Mouse (Mus musculus) liver, embryonic 15.5 days (tissue): ENCODE measurements around the gene Fam171a1. TPM values are rescaled to one million over a fixed set of nuclear protein-coding genes. Genes with fewer than 3 reads are reported as not detected.

Experiments used
- ATAC-seq: fragments of 200-750 bp; cut with Nextera tagmentation; 2 replicates; pipeline ENCODE4 v1.8.0; 2017; ENCODE audit warnings: moderate number of reproducible peaks, mild to moderate bottlenecking, moderate library complexity; ENCODE audit not compliant: insufficient read depth
- H3K27ac ChIP-seq: fragments of 300-500 bp; sonication (generic); replicated peaks from 2 replicates; pipeline ENCODE4 v1.5.1; 2015; ENCODE audit warnings: mild to moderate bottlenecking, inconsistent platforms
- H3K27me3 ChIP-seq: fragments of 300-500 bp; sonication (generic); 2 replicates; pipeline ENCODE4 v1.6.1; 2015; ENCODE audit warnings: mild to moderate bottlenecking, inconsistent platforms
- H3K36me3 ChIP-seq: fragments of 300-500 bp; sonication (generic); replicated peaks from 2 replicates; pipeline ENCODE4 v1.6.1; 2015; ENCODE audit warnings: moderate library complexity, mild to moderate bottlenecking, inconsistent platforms
- H3K4me1 ChIP-seq: fragments of 300-500 bp; sonication (generic); replicated peaks from 2 replicates; pipeline ENCODE4 v1.6.1; 2015; ENCODE audit warnings: inconsistent platforms
- H3K4me2 ChIP-seq: fragments of 300-500 bp; sonication (generic); 2 replicates; pipeline ENCODE4 v1.6.1; 2015; ENCODE audit warnings: moderate library complexity, mild to moderate bottlenecking, inconsistent platforms
- H3K4me3 ChIP-seq: fragments of 300-500 bp; sonication (generic); replicated peaks from 2 replicates; pipeline ENCODE4 v1.5.1; 2015; ENCODE audit warnings: mild to moderate bottlenecking, inconsistent platforms
- H3K9ac ChIP-seq: fragments of 300-500 bp; sonication (generic); 2 replicates; pipeline ENCODE4 v1.6.1; 2015; ENCODE audit warnings: moderate library complexity, mild to moderate bottlenecking, inconsistent platforms
- H3K9me3 ChIP-seq: fragments of 300-500 bp; sonication (generic); replicated peaks from 2 replicates; pipeline ENCODE4 v1.6.1; 2016; ENCODE audit warnings: inconsistent platforms
- WGBS: fragments of 180-500 bp; shearing (Covaris S2); methylation state at CpG from one replicate; pipeline ENCODE4 v1.1.7; 2015; ENCODE audit warnings: mixed read lengths; ENCODE audit not compliant: insufficient replicate concordance; 5-methylcytosine and 5-hydroxymethylcytosine counted together
- polyA plus RNA-seq: library from polyadenylated mRNA; unstranded; fragments of >200 nt; fragmentation: Nextera tagmentation; extraction: Ambion mirVana; gene quantifications from 2 replicates; pipeline ENCODE4 v1.2.1, GENCODE M21; 2015

The Fam171a1 gene
- polyA plus RNA-seq, 1 experiment from 2014 or later, result 2.8 TPM

GRCm38 (mm10) chr2:3157661-3158344 lies 43.8 kb downstream of the Fam171a1 start:
- H3K9me3 ChIP-seq, result no peaks in the 10 kb centered on the region
- WGBS, result 45% methylated on average over 10 of the region's 10 CpGs
- H3K4me1 ChIP-seq, result no peaks in the 10 kb centered on the region
- H3K4me2 ChIP-seq, result no peak overlapping the region
- no peak for ATAC-seq
- no peaks in the 10 kb centered on the region for H3K27me3 ChIP-seq
- no peak overlapping the region for H3K9ac ChIP-seq
- no peak overlapping the region for H3K4me3 ChIP-seq
- no peak overlapping the region for H3K27ac ChIP-seq
- H3K36me3 ChIP-seq, result no peaks in the 10 kb centered on the region

DNA sequence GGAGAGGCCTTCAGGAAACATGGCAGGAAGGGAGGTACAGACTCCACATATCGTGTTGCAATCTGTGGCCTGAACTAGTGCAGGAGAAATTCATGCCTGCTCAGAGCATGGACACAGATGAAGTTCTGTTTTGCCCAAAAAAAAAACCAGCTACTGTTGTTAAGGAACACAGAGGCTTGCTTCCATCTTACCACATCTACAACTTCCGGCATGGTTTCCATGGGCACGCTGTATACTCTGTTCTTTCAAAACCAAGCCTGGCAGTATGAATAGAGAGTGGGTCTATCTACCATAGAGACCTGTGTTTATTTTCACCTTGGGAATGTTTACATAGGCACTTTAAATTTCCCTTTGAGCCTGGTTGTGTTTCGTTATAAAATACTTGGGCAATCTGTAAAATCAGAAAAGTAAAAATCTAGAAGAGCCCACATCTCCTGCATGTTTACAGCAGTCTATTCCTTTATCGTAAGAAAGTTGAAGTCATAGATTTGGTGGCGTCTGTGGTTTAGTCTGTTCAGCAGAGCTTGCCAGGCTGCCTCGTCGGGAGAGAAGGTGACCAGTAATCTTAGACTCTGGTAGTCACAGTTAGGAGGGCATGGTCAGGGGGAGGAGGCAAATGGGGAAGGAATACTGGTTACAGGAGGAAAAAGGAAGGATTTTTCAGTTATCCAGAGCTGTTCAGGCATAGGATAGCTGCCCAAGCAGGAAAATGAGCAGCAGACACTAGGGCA lies 44.8 kb downstream of the Fam171a1 start:
- H3K27me3 ChIP-seq, result no peaks in the 10 kb centered on the region
- H3K9ac ChIP-seq, result no peak overlapping the region
- H3K4me1 ChIP-seq, result no peaks in the 10 kb centered on the region
- H3K27ac ChIP-seq, result no peak overlapping the region
- H3K4me2 ChIP-seq, result no peak overlapping the region
- ATAC-seq, result no peak
- H3K4me3 ChIP-seq, result no peak overlapping the region
- no peaks in the 10 kb centered on the region for H3K36me3 ChIP-seq
- H3K9me3 ChIP-seq, result no peaks in the 10 kb centered on the region
- 25% methylated on average over 8 of the region's 8 CpGs for WGBS

- Histone ChIP-seq H3K4me1 (no peaks in the 10 kb centered on the region), H3K27ac (no peak overlapping the region), H3K9ac (no peak overlapping the region), H3K36me3 (no peaks in the 10 kb centered on the region), H3K4me2 (no peak overlapping the region), H3K9me3 (no peaks in the 10 kb centered on the region), H3K27me3 (no peaks in the 10 kb centered on the region), H3K4me3 (no peak overlapping the region)
- no peak for ATAC-seq
- WGBS, result 21% methylated on average over 1 of the region's 1 CpGs
Observed at GRCm38 (mm10) chr2:3161578-3161977, 47.6 kb downstream of the Fam171a1 start.

DNA sequence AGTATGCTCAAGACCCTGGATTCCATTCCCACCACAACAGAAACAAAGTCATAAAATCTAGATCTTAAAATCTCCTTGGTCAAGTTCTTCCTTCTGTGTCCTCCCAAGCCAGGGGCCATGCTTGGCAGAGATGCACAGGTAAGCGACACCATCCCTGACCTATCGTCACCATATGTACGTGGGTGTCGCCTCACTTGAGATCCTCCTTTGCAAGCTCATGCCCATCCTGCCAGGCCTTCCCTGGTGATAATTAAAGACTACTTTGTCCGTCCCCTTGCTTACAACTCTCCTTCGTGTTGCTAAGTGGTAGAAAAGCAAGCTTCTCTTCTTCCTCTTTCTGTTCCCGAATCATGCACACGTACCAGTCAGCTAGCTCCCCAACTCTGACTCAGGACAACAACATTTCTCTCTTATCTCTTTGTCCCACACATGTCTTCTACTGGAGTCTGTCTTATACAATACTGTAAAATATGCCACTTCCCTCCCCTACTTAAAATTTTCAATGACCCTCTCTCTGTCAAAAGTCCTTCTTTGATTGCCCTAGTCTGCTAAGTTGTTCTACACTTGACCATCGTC lies 49.6 kb downstream of the Fam171a1 start:
- Histone ChIP-seq H3K36me3 (no peaks in the 10 kb centered on the region), H3K27me3 (no peaks in the 10 kb centered on the region), H3K27ac (no peak overlapping the region), H3K9ac (no peak overlapping the region), H3K4me2 (no peak overlapping the region), H3K4me1 (no peaks in the 10 kb centered on the region), H3K4me3 (no peak overlapping the region), H3K9me3 (no peaks in the 10 kb centered on the region)
- ATAC-seq, result no peak; the same call in 1 of the 2 replicates
- 25% methylated on average over 9 of the region's 9 CpGs for WGBS

GRCm38 (mm10) chr2:3165037-3165600 lies 51.1 kb downstream of the Fam171a1 start:
- H3K9me3 ChIP-seq, result no peaks in the 10 kb centered on the region
- no peak overlapping the region for H3K4me3 ChIP-seq
- H3K27ac ChIP-seq, result no peak overlapping the region
- H3K27me3 ChIP-seq, result no peaks in the 10 kb centered on the region
- 73% methylated on average over 8 of the region's 8 CpGs for WGBS
- ATAC-seq, result no peak
- no peak overlapping the region for H3K9ac ChIP-seq
- H3K4me2 ChIP-seq, result no peak overlapping the region
- H3K4me1 ChIP-seq, result no peaks in the 10 kb centered on the region
- H3K36me3 ChIP-seq, result no peaks in the 10 kb centered on the region

DNA sequence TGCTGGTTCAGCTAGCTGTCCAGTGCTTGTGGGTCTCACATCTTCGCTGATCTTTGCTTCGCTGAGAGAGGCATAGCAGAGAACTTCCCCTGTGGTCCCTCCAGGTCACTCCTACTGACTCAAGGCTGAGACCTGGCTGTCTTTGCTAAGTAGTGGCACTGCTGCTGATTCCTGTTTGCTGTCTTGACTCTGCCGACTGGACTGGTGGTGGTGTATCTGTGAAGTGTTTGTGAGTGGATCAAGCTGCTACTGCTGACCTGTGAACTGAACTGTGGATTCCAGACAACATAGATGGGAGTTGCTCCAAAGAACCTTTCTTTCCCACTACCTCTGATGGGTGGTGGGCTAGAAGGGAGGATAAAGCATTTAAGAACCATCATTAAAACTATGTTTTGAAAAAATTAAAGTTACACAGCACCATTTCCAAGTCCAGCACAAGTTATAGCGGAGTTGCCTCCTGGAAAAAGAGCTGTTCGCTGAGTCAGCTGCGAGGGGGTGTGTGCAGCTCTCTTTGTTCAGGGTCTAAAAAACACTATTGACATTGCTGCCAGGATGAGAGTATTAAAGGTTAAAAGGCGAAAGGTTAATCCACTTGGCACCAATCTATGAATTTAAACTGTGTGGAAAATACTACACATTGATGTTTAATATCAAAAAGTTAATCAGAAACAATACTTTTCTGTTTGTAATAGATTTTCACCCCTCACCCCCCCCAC lies 52.0 kb downstream of the Fam171a1 start:
- no peaks in the 10 kb centered on the region for H3K9me3 ChIP-seq
- WGBS, result 61% methylated on average over 7 of the region's 7 CpGs
- no peak for ATAC-seq
- H3K4me2 ChIP-seq, result no peak overlapping the region
- H3K36me3 ChIP-seq, result no peaks in the 10 kb centered on the region
- no peak overlapping the region for H3K27ac ChIP-seq
- H3K4me1 ChIP-seq, result no peaks in the 10 kb centered on the region
- H3K9ac ChIP-seq, result no peak overlapping the region
- H3K4me3 ChIP-seq, result no peak overlapping the region
- no peaks in the 10 kb centered on the region for H3K27me3 ChIP-seq

GRCm38 (mm10) chr2:3168719-3169402 lies 54.8 kb downstream of the Fam171a1 start:
- Histone ChIP-seq H3K4me2 (no peak overlapping the region), H3K4me3 (no peak overlapping the region), H3K36me3 (no peaks in the 10 kb centered on the region), H3K9me3 (no peaks in the 10 kb centered on the region), H3K4me1 (no peaks in the 10 kb centered on the region), H3K27me3 (no peaks in the 10 kb centered on the region), H3K27ac (no peak overlapping the region), H3K9ac (no peak overlapping the region)
- ATAC-seq, result no peak
- 69% methylated on average over 14 of the region's 14 CpGs for WGBS

- Histone ChIP-seq H3K9ac (no peak overlapping the region), H3K4me3 (no peak overlapping the region), H3K4me1 (no peaks in the 10 kb centered on the region), H3K4me2 (no peak overlapping the region), H3K9me3 (no peaks in the 10 kb centered on the region), H3K27ac (no peak overlapping the region), H3K27me3 (no peaks in the 10 kb centered on the region), H3K36me3 (no peaks in the 10 kb centered on the region)
- 58% methylated on average over 3 of the region's 3 CpGs for WGBS
- no peak for ATAC-seq
Observed at GRCm38 (mm10) chr2:3169403-3169747, 55.4 kb downstream of the Fam171a1 start.

DNA sequence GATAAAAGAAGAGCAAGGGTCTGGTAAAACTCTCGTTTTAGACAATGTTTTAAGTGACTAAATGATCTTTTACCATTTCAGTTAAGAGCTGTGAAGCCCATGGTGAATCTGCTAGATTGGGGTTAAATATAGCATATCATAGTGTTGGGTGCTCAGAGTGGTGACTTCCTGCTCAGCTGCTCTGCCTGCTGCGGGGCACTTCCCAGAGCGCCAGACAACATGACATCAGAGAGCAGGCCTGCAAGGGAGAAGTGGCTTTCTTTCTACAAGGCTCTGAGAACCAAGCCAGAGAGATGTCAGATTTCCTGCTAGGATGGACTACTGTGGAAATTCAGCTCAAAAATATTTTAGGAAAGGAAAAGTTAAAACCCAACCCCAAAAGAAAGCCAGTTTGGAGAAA lies 57.8 kb downstream of the Fam171a1 start:
- Histone ChIP-seq H3K4me1 (no peaks in the 10 kb centered on the region), H3K36me3 (no peaks in the 10 kb centered on the region), H3K9ac (no peak overlapping the region), H3K27me3 (no peaks in the 10 kb centered on the region), H3K4me2 (no peak overlapping the region), H3K9me3 (no peaks in the 10 kb centered on the region), H3K27ac (no peak overlapping the region), H3K4me3 (no peak overlapping the region)
- WGBS, result 19% methylated on average over 3 of the region's 3 CpGs
- no peak for ATAC-seq

- H3K27me3 ChIP-seq, result no peaks in the 10 kb centered on the region
- no peak overlapping the region for H3K4me3 ChIP-seq
- 28% methylated on average over 3 of the region's 3 CpGs for WGBS
- H3K4me2 ChIP-seq, result no peak overlapping the region
- no peak overlapping the region for H3K9ac ChIP-seq
- H3K27ac ChIP-seq, result no peak overlapping the region
- no peaks in the 10 kb centered on the region for H3K4me1 ChIP-seq
- no peak for ATAC-seq
- no peaks in the 10 kb centered on the region for H3K36me3 ChIP-seq
- no peaks in the 10 kb centered on the region for H3K9me3 ChIP-seq
Observed at GRCm38 (mm10) chr2:3172656-3173055, 58.6 kb downstream of the Fam171a1 start.
